ENCODE assay signal across 11 mouse cellular contexts in genomic region chr15:83523196-83523595, GRCm38 (mm10). TPM values are rescaled to one million over a fixed set of nuclear protein-coding genes. Genes with fewer than 3 reads are reported as not detected.
DNase-seq lines count a peak whose midpoint lies in the region; ATAC-seq and TF ChIP-seq lines count a peak whose summit lies in the region.
"Had no signal": no experiment of that assay in that cellular context is flagged by ENCODE, and none has a peak within 500 bp of the region (broad histone marks: within the 10 kb centered on the region; RNA-seq: fewer than 3 reads in every experiment).

No protein-coding gene starts in this region.

- no peaks in the 10 kb centered on the region for H3K36me3 ChIP-seq in liver, adult 2 months (ENCODE audit: control insufficient read depth, insufficient read depth, low read length)
- no peaks in the 10 kb centered on the region for H3K36me3 ChIP-seq in heart, embryonic 16.5 days (ENCODE audit: control insufficient read depth, insufficient read depth)
- H3K36me3 ChIP-seq: intestine, embryonic 15.5 days had no signal

- H3K27me3 ChIP-seq in liver, adult 2 months (ENCODE audit: control insufficient read depth, insufficient read depth, low read length) = no peaks in the 10 kb centered on the region
- H3K27me3 ChIP-seq in heart, embryonic 16.5 days (ENCODE audit: control insufficient read depth, insufficient read depth, low read length) = no peaks in the 10 kb centered on the region

- H3K4me2 ChIP-seq in heart, embryonic 16.5 days (ENCODE audit: low read depth, low read length) = peak overlapping the region; percentile 93; the same call in 1 of the 2 replicates
- H3K4me2 ChIP-seq: intestine, embryonic 15.5 days had no signal

- no peak for TF ChIP-seq POLR2A in liver, adult 2 months (IDR thresholded peaks at IDR 0.05; ENCODE audit: extremely low read depth, insufficient read depth, low read length)

- H3K79me2 ChIP-seq in liver, adult 2 months (ENCODE audit: control insufficient read depth, insufficient read depth, low read length) = peaks cover 12% of the 10 kb centered on the region

- DNase-seq in liver, adult 2 months (ENCODE audit: extremely low read depth, low read depth, low spot score) = peak; percentile 72
- no peak for DNase-seq in liver
- peak; percentile 47 for DNase-seq in adrenal gland, adult 8-10 months
- peak; percentile 34 for DNase-seq in adrenal gland, postnatal 25 days
- no peak for DNase-seq in urinary bladder, postnatal 4 days (ENCODE audit: low spot score in 2 of 2)
- no peak for DNase-seq in urinary bladder, postnatal 10 days (ENCODE audit: low spot score)
- DNase-seq: cerebellum, adult 11-12 months; left cerebral cortex, postnatal 4 days; lung, postnatal 36 days had no signal

- peak; percentile 46 for ATAC-seq in heart, embryonic 16.5 days (replicated peaks; ENCODE audit: extremely low read depth, insufficient read depth, low FRiP score)
- ATAC-seq: intestine, embryonic 15.5 days had no signal

- no peaks in the 10 kb centered on the region for H3K9me3 ChIP-seq in heart, embryonic 16.5 days (replicated peaks; ENCODE audit: control insufficient read depth, low read length)
- H3K9me3 ChIP-seq: intestine, embryonic 15.5 days had no signal

- peak overlapping the region; percentile 40 for H3K9ac ChIP-seq in liver, adult 2 months (ENCODE audit: low read depth, low read length)
- H3K9ac ChIP-seq in heart, embryonic 16.5 days (ENCODE audit: low read length) = peak overlapping the region; percentile 47; the same call in 1 of the 2 replicates
- H3K9ac ChIP-seq: intestine, embryonic 15.5 days had no signal

- no peak for TF ChIP-seq CTCF in liver, adult 2 months (IDR thresholded peaks at IDR 0.05; ENCODE audit: low read depth, low read length)

- peak overlapping the region; percentile 80 for H3K27ac ChIP-seq in liver, adult 2 months (replicated peaks; ENCODE audit: insufficient read depth, low read depth, low read length)
- peak overlapping the region; percentile 93 for H3K27ac ChIP-seq in heart, embryonic 16.5 days (ENCODE audit: low read length)
- H3K27ac ChIP-seq: intestine, embryonic 15.5 days had no signal

- H3K4me1 ChIP-seq in liver, adult 2 months (ENCODE audit: control insufficient read depth, insufficient read depth, low read length) = peaks cover 21% of the 10 kb centered on the region
- H3K4me1 ChIP-seq in heart, embryonic 16.5 days (ENCODE audit: control insufficient read depth, insufficient read depth, low read length) = peaks cover 62% of the 10 kb centered on the region

- H3K4me3 ChIP-seq in liver, adult 2 months (ENCODE audit: insufficient read depth, low read depth, low read length) = no peak overlapping the region
- H3K4me3 ChIP-seq in heart, embryonic 16.5 days (ENCODE audit: low read length) = 0 out of 2 replicates have a peak overlapping the region, but pooled peaks have one; percentile 3
- H3K4me3 ChIP-seq: intestine, embryonic 15.5 days had no signal

- WGBS in liver, adult 2 months = 9% methylated on average over 7 of the region's 7 CpGs
- WGBS in heart, embryonic 16.5 days = 11% methylated on average over 7 of the region's 7 CpGs

RNA-seq across cellular contexts. Expression of gene Bik, which starts 3.5 kb away (rescaled TPM):
- 7.0 and 9.3 TPM in 2 replicates for total RNA-seq in liver, adult 2 months (2014; rRNA removed)
- 6.3 and 7.8 TPM in 2 replicates for polyA plus RNA-seq in liver, adult 2 months (2012; rRNA removed)
- total RNA-seq in adrenal gland, adult 8-10 months (2022) = 1 to 10 TPM; 3.1 to 8.1 (median 5.4) TPM
- total RNA-seq in adrenal gland, postnatal 25 days (2021) = 3.9 and 4.3 TPM in 2 replicates
- 22.9 TPM in 2 replicates for polyA plus RNA-seq in heart, embryonic 16.5 days (2015; fragmentation: Nextera tagmentation; extraction: Ambion mirVana)
- total RNA-seq: left cerebral cortex, postnatal 4 days had no signal

RNA-seq across cellular contexts. Expression of gene Ttll1, which starts 12.5 kb away (rescaled TPM):
- total RNA-seq in liver, adult 2 months (2014; rRNA removed) = 1.0 and 1.3 TPM in 2 replicates
- polyA plus RNA-seq in liver, adult 2 months (2012; rRNA removed) = 2.1 and 2.2 TPM in 2 replicates
- total RNA-seq in adrenal gland, adult 8-10 months (2022) = 10 to 100 TPM in 2 of 4 experiments, 1 to 10 TPM in 2; 9.8 to 16.5 (median 13.1) TPM
- total RNA-seq in adrenal gland, postnatal 25 days (2021) = 6.2 and 9.0 TPM in 2 replicates
- 23.9 and 24.1 TPM in 2 replicates for polyA plus RNA-seq in heart, embryonic 16.5 days (2015; fragmentation: Nextera tagmentation; extraction: Ambion mirVana)

RNA-seq across cellular contexts. Expression of gene Tspo, which starts 40.2 kb away (rescaled TPM):
- 99.9 and 123 TPM in 2 replicates for total RNA-seq in liver, adult 2 months (2014; rRNA removed)
- polyA plus RNA-seq in liver, adult 2 months (2012; rRNA removed) = 206 and 283 TPM in 2 replicates
- 100 to 1,000 TPM; 480 to 546 (median 516) TPM for total RNA-seq in adrenal gland, adult 8-10 months (2022)
- total RNA-seq in adrenal gland, postnatal 25 days (2021) = 381 and 451 TPM in 2 replicates
- polyA plus RNA-seq in heart, embryonic 16.5 days (2015; fragmentation: Nextera tagmentation; extraction: Ambion mirVana) = 182 and 185 TPM in 2 replicates

RNA-seq across cellular contexts. Expression of gene Mcat, which starts 40.4 kb away (rescaled TPM):
- 25.9 and 27.9 TPM in 2 replicates for total RNA-seq in liver, adult 2 months (2014; rRNA removed)
- 29.3 and 30.7 TPM in 2 replicates for polyA plus RNA-seq in liver, adult 2 months (2012; rRNA removed)
- total RNA-seq in adrenal gland, adult 8-10 months (2022) = 10 to 100 TPM; 38.4 to 51.7 (median 43.9) TPM
- 32.9 and 44.8 TPM in 2 replicates for total RNA-seq in adrenal gland, postnatal 25 days (2021)
- polyA plus RNA-seq in heart, embryonic 16.5 days (2015; fragmentation: Nextera tagmentation; extraction: Ambion mirVana) = 32.9 and 34.6 TPM in 2 replicates

RNA-seq across cellular contexts. Expression of gene Pacsin2, which starts 58.8 kb away (rescaled TPM):
- 34.0 and 34.9 TPM in 2 replicates for total RNA-seq in liver, adult 2 months (2014; rRNA removed)
- 28.9 and 29.1 TPM in 2 replicates for polyA plus RNA-seq in liver, adult 2 months (2012; rRNA removed)
- total RNA-seq in adrenal gland, adult 8-10 months (2022) = 100 to 1,000 TPM in 2 of 4 experiments, 10 to 100 TPM in 2; 88.4 to 126 (median 102) TPM
- total RNA-seq in adrenal gland, postnatal 25 days (2021) = 80.8 and 94.8 TPM in 2 replicates
- polyA plus RNA-seq in heart, embryonic 16.5 days (2015; fragmentation: Nextera tagmentation; extraction: Ambion mirVana) = 73.3 and 74.2 TPM in 2 replicates

Comparison
In these comparisons a context has a peak if more than half of its experiments do, and no peak if none do; other contexts are left out.
1. DNase-seq: peak in liver, adult 2 months (single experiment), adrenal gland, adult 8-10 months (single experiment) and adrenal gland, postnatal 25 days (single experiment); none in liver (single experiment), urinary bladder, postnatal 4 days (0 of 2) and urinary bladder, postnatal 10 days (single experiment).